Mouse (Mus musculus) left cerebral cortex, adult 9 months (tissue): Measurements from ENCODE around the gene Slc25a10.

Experiments
- DNase-seq, 2 experiments: peaks; one replicate each; pipeline ENCODE4 v3.0.0; 2022; ENCODE audit warnings: low spot score in 2 of 2

Slc25a10 gene

GRCm38 (mm10) chr11:120491317-120492023 is at the start of gene Slc25a10:
Gene Slc25a10 (plus strand): TSS chr11:120491840.
- DNase-seq, result peak; percentile 62 to 86

GRCm38 (mm10) chr11:120442344-120442743 is 49.3 kb upstream of the Slc25a10 start, which contains the start of gene Tspan10:
Gene Tspan10 (plus strand): TSS chr11:120442644.
- DNase-seq, result no peak

- no peak for DNase-seq
These were observed 48.8 kb upstream of the Slc25a10 start for GRCm38 (mm10) chr11:120442765-120443280.

GRCm38 (mm10) chr11:120444106-120444505 is 47.5 kb upstream of the Slc25a10 start:
- DNase-seq, result no peak

- no peak for DNase-seq
These were observed 46.2 kb upstream of the Slc25a10 start for GRCm38 (mm10) chr11:120445475-120445874.

GRCm38 (mm10) chr11:120447179-120447578 is 44.5 kb upstream of the Slc25a10 start:
- DNase-seq, result no peak

GRCm38 (mm10) chr11:120452246-120452645 is 39.4 kb upstream of the Slc25a10 start:
- no peak for DNase-seq

- DNase-seq, result no peak
These were observed 38.3 kb upstream of the Slc25a10 start, which contains the start of gene Pde6g for GRCm38 (mm10) chr11:120453306-120453705. Gene Pde6g (minus strand): TSS chr11:120453500.

- no peak for DNase-seq
These were observed 36.7 kb upstream of the Slc25a10 start for GRCm38 (mm10) chr11:120454965-120455364.

GRCm38 (mm10) chr11:120455413-120455812 is 36.2 kb upstream of the Slc25a10 start:
- DNase-seq, result no peak

- no peak for DNase-seq
These were observed 34.3 kb upstream of the Slc25a10 start for GRCm38 (mm10) chr11:120457370-120457769.

- peak in 1 of 2 experiments; percentile 73 for DNase-seq
These were observed 33.6 kb upstream of the Slc25a10 start, which contains the start of the genes Oxld1 and Ccdc137 for GRCm38 (mm10) chr11:120457772-120458751. Gene Oxld1 (minus strand): TSS chr11:120458068. Gene Ccdc137 (plus strand): TSS chr11:120458115.

- no peak for DNase-seq
These were observed 32.6 kb upstream of the Slc25a10 start for GRCm38 (mm10) chr11:120458847-120459597.

GRCm38 (mm10) chr11:120463536-120463935 is 28.1 kb upstream of the Slc25a10 start:
- DNase-seq, result no peak

GRCm38 (mm10) chr11:120464365-120464764 is 27.3 kb upstream of the Slc25a10 start:
- DNase-seq, result no peak

- DNase-seq, result no peak
These were observed 26.1 kb upstream of the Slc25a10 start for GRCm38 (mm10) chr11:120465521-120465920.

GRCm38 (mm10) chr11:120467051-120467735 is 24.4 kb upstream of the Slc25a10 start, which contains the start of gene Arl16:
Gene Arl16 (minus strand): TSS chr11:120467607.
- peak; percentile 92 to 95 for DNase-seq

- DNase-seq, result no peak
These were observed 23.9 kb upstream of the Slc25a10 start for GRCm38 (mm10) chr11:120467736-120468092.

- no peak for DNase-seq
These were observed 19.6 kb upstream of the Slc25a10 start for GRCm38 (mm10) chr11:120472052-120472451.

GRCm38 (mm10) chr11:120483448-120483934 is 8.1 kb upstream of the Slc25a10 start:
- DNase-seq, result no peak
